In the genomic region with DNA sequence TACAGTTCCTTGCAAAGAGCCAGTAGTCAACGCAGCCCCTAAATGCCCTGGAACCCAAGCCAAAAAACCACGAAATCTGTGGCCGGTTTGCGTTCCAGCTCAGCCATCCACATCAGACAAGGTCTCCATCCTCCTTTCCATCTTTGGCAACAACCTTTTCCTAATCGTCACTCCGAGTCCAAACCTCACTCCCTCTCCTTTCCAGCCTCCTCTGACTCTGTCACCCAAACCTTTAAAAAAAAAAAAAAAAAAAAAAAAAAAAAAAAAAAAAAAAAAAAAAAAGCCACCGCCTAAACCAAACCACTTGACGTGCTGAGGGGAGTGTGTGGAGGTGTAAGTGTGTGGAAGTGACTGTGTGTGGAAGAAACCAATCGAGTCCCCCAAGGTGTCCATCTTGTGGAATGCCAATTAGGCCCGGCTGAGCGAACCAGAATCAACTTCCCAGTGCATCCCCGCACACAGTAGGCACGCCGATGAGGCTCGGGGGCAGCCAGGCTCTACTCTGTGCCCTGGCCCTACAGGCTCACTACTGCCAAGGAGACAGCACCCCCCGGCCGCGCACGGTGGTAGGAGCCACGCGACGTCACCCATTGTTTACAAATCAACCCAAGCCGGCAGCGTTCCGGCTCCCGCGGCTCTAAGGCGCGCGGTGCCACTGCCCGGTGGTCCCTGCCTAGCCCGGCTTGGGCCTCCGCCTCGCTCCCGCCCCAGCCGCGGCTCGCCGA, we compare ENCODE assay signal across 7 mouse cellular contexts. TPM values are rescaled to one million over a fixed set of nuclear protein-coding genes. Genes with fewer than 3 reads are reported as not detected.
A peak's percentile ranks its signal among the peaks of the same experiment; 100 is the strongest.
DNase-seq lines count a peak whose midpoint lies in the region; ATAC-seq and TF ChIP-seq lines count a peak whose summit lies in the region.

A gene (plus strand): TSS at position 590 of the 725 bp plus-strand sequence.

- H3K4me2 ChIP-seq in embryonic facial prominence, embryonic 11.5 days (ENCODE audit: low read depth, low read length) = peak within 1 kb of the TSS; percentile 98
- H3K4me2 ChIP-seq in limb, embryonic 12.5 days = peak within 1 kb of the TSS; percentile 99
- peak within 1 kb of the TSS; percentile 94 for H3K4me2 ChIP-seq in midbrain, embryonic 15.5 days

- peak within 1 kb of the TSS; percentile 67; the same call in 1 of the 2 replicates for H3K27ac ChIP-seq in embryonic facial prominence, embryonic 11.5 days (replicated peaks; ENCODE audit: low read depth, low read length)
- peak within 1 kb of the TSS; percentile 86 for H3K27ac ChIP-seq in limb, embryonic 12.5 days
- peak within 1 kb of the TSS; percentile 95 for H3K27ac ChIP-seq in midbrain, embryonic 15.5 days
- peak within 1 kb of the TSS; percentile 100 for H3K27ac ChIP-seq in spleen, adult 2 months (ENCODE audit: insufficient read depth, low read length)

- WGBS in embryonic facial prominence, embryonic 11.5 days = under 1% methylated on average over 39 of the region's 39 CpGs
- WGBS in limb, embryonic 12.5 days = under 1% methylated on average over 39 of the region's 39 CpGs
- under 1% methylated on average over 38 of the region's 39 CpGs for WGBS in midbrain, embryonic 15.5 days
- WGBS in spleen, adult 2 months = under 1% methylated on average over 39 of the region's 39 CpGs

- TF ChIP-seq CTCF in spleen, adult 2 months (IDR thresholded peaks at IDR 0.05; ENCODE audit: extremely low read depth, insufficient read depth, insufficient read length, insufficient replicate concordance) = no peak

- H3K36me3 ChIP-seq in embryonic facial prominence, embryonic 11.5 days (replicated peaks; ENCODE audit: control insufficient read depth, insufficient read depth, low read depth, low read length) = no peaks in the 10 kb centered on the region
- H3K36me3 ChIP-seq in limb, embryonic 12.5 days = no peaks in the 10 kb centered on the region
- no peaks in the 10 kb centered on the region for H3K36me3 ChIP-seq in midbrain, embryonic 15.5 days (replicated peaks)
- no peaks in the 10 kb centered on the region for H3K36me3 ChIP-seq in spleen, adult 2 months (ENCODE audit: control insufficient read depth, insufficient read depth, low read length)

- peaks cover 7% of the 10 kb centered on the region for H3K4me1 ChIP-seq in embryonic facial prominence, embryonic 11.5 days (ENCODE audit: control insufficient read depth, insufficient read depth, low read length)
- H3K4me1 ChIP-seq in limb, embryonic 12.5 days (replicated peaks) = peaks cover 18% of the 10 kb centered on the region
- H3K4me1 ChIP-seq in midbrain, embryonic 15.5 days = peaks cover 26% of the 10 kb centered on the region
- H3K4me1 ChIP-seq in spleen, adult 2 months (ENCODE audit: control insufficient read depth, insufficient read depth, insufficient read length) = peaks cover 9% of the 10 kb centered on the region

- peak; percentile 92 for ATAC-seq in embryonic facial prominence, embryonic 11.5 days (replicated peaks; ENCODE audit: insufficient number of reproducible peaks, low FRiP score, low TSS enrichment, low read depth)
- peak; percentile 87 for ATAC-seq in limb, embryonic 12.5 days (ENCODE audit: insufficient number of reproducible peaks, insufficient read depth, low FRiP score, low TSS enrichment, low read depth)
- peak; percentile 98 for ATAC-seq in midbrain, embryonic 15.5 days (replicated peaks)

- H3K4me3 ChIP-seq in embryonic facial prominence, embryonic 11.5 days (ENCODE audit: low read depth, low read length) = peak within 1 kb of the TSS; percentile 77
- H3K4me3 ChIP-seq in limb, embryonic 12.5 days (replicated peaks) = peak within 1 kb of the TSS; percentile 77
- H3K4me3 ChIP-seq in midbrain, embryonic 15.5 days = peak within 1 kb of the TSS; percentile 76
- H3K4me3 ChIP-seq in spleen, adult 2 months (ENCODE audit: extremely low read depth, insufficient read depth, insufficient read length) = peak within 1 kb of the TSS; percentile 81

- H3K27me3 ChIP-seq in embryonic facial prominence, embryonic 11.5 days (ENCODE audit: control insufficient read depth, insufficient read depth, low read length) = 0 out of 2 replicates have a peak, but pooled peaks cover 2% of the 10 kb centered on the region
- H3K27me3 ChIP-seq in limb, embryonic 12.5 days = peaks cover 43% of the 10 kb centered on the region
- no peaks in the 10 kb centered on the region for H3K27me3 ChIP-seq in midbrain, embryonic 15.5 days (replicated peaks)
- H3K27me3 ChIP-seq in spleen, adult 2 months (ENCODE audit: control insufficient read depth, insufficient read depth, low read length) = no peaks in the 10 kb centered on the region

- no peaks in the 10 kb centered on the region for H3K9me3 ChIP-seq in embryonic facial prominence, embryonic 11.5 days (replicated peaks; ENCODE audit: control insufficient read depth, low read length)
- no peaks in the 10 kb centered on the region for H3K9me3 ChIP-seq in limb, embryonic 12.5 days
- H3K9me3 ChIP-seq in midbrain, embryonic 15.5 days = no peaks in the 10 kb centered on the region

- peak; percentile 91 for DNase-seq in adrenal gland, postnatal 14 days
- peak; percentile 83 for DNase-seq in embryonic facial prominence, embryonic 11.5 days (ENCODE audit: low spot score)
- peak; percentile 99 for DNase-seq in heart, adult 11 months
- peak; percentile 91 for DNase-seq in kidney, adult 18-20 months
- peak; percentile 80 to 93 for DNase-seq in spleen, adult 2 months (ENCODE audit: low read depth in 1 of 2, low spot score in 2 of 2)

- TF ChIP-seq POLR2A in spleen, adult 2 months (IDR thresholded peaks at IDR 0.05; ENCODE audit: low read depth, low read length) = no peak

- H3K9ac ChIP-seq in embryonic facial prominence, embryonic 11.5 days (replicated peaks; ENCODE audit: low read length) = peak within 1 kb of the TSS; percentile 79
- peak within 1 kb of the TSS; percentile 71 for H3K9ac ChIP-seq in limb, embryonic 12.5 days (replicated peaks)
- peak within 1 kb of the TSS; percentile 56 for H3K9ac ChIP-seq in midbrain, embryonic 15.5 days

RNA-seq across cellular contexts. Expression of the gene that starts here (rescaled TPM):
- 7.5 and 10.7 TPM in 2 replicates for total RNA-seq in adrenal gland, postnatal 14 days (2021)
- 7.9 and 8.7 TPM in 2 replicates for polyA plus RNA-seq in embryonic facial prominence, embryonic 11.5 days (2014; fragmentation: Nextera tagmentation; extraction: Ambion mirVana)
- polyA plus RNA-seq in limb, embryonic 12.5 days (2016; fragmentation: Nextera tagmentation; extraction: Ambion mirVana) = 5.8 and 6.2 TPM in 2 replicates
- 30.1 and 30.9 TPM in 2 replicates for polyA plus RNA-seq in midbrain, embryonic 15.5 days (2015; fragmentation: Nextera tagmentation; extraction: Ambion mirVana)
- polyA plus RNA-seq in spleen, adult 2 months (2012; rRNA removed) = 7.6 and 12.7 TPM in 2 replicates

Comparison
In these comparisons a context has a peak if more than half of its experiments do, and no peak if none do; other contexts are left out.
1. Peak in every context shown above with its lines: DNase-seq, ATAC-seq, H3K4me3 ChIP-seq and H3K27ac ChIP-seq.